Mouse (Mus musculus) lung, adult 18-20 months (tissue): ENCODE measurements at regions not wholly inside any gene's neighbourhood (a gene's known extent, or its start where the extent isn't known, plus 50 kb on each side); places are given as distances from the start of the nearest gene placed in this dataset.

Experiments
- DNase-seq, 2 experiments: peaks; one replicate each; pipeline ENCODE4 v3.0.0; 2022; ENCODE audit warnings: mixed read lengths in 2 of 2

DNA sequence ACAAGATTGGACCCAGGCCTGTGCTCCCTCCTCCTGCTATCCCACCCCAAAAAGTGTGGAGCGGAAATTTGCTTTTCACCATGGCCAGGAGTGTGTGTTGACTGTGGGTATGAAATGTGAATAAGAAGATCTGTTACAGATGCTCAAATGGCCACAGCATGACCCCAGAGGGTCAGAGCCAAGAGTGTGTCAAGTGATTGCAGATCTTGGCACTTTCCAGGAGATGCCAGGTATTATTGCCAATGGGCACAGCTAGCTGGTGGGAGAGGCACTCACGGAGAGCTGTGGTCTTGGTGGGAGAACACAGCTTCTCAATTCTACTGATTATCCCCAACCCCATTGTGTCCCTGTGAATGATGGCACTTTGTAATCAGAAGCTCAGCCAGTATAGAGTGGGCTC, 62.7 kb downstream of the Smim20 start:
- DNase-seq: no peak

DNA sequence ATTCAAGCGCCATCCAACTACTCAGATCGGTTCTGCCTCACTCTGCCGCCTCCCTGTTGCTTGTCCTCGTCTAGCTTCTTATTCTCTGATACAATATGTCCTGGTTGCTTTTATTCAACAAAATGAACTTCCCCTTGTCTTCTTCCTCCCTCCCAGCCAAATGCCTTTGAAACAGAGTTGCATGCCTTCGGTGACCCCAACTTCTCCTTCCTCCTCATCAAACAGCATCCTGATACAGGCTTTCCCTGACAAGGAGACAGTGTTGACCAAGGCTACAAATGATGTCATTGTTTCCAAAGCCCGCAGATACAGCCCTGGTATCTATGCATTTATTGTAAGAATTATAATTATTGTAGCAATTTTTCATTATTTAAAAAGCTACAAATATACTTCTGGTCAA, 69.8 kb downstream of the Smim20 start:
- no peak for DNase-seq

DNA sequence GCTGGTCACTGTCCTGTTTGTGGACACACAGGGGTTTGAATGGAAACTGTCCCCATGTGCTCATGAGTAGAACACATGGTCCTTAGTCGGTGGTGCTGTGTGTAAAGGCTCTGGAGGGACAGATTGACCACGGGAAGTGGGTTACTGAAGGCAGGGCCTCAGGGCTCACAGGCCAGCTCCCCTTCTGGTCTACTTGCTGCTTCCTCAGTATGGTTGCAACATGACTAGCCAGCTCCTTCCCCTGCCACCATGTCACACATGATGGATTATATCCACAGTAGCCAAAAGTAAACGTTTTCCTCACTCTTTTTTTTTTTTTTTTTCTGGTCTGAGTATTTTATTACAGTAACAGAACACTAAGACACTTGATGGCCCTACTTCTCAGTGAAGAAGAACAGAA, 70.9 kb downstream of the Smim20 start:
- no peak for DNase-seq

DNA sequence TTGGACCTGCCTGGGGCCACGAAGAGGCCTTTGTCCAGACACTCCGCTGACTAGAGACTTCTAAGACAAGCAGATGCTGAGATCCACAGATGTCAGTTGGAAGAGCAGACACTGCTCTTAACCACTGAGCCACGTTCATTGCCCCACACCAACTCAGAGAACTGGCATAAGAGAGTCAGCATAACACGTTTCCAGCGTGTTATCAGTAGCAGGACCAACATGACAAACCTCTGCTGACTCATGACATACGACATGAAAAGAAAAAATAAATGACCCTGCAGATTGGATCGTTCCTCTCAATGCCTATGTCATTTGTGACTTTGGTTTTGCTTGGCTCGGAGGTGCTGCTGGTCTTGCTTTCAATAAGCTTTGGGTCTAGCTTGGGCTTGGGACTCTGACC, 78.3 kb downstream of the Smim20 start:
- no peak for DNase-seq

DNA sequence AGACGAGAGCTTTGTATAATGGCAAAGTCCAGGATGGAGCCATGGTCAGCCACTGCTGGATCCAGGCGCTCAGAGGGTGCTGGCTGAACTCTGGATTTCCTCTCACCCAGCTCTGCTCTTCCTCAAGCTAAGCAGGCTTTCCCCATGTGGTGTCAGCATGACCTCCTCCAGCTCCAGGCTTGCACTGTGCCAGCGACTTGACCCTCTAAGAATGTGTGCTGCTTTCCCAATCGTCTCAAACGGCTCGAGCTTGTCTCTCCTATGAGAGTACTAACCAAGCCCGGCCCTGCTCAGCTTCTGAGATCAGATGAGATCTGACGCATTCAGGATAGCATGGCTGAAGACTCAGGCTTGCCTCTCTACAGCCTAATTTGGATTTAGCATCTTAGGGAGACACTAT, 79.1 kb downstream of the Smim20 start:
- DNase-seq: peak; percentile 64 to 77

DNA sequence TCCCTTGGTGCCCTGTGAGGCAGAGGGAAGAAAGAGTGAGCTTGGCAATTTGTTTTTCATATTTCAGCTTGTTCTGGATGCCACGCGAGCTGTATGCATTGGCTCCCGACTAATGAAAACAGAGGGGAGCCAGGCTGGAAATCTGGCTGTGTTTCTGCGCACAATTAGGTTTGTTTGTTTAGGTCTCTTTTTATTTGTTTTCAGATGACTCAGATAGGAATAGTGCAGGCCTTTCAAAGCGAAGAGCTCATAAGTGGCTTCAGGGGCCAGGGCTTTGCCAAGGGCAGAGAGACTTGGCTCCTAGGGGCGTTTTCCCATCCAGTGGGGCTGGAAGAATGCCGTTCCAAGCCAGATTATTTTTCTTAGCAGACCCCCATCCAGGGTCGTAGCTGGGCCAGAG, 79.9 kb downstream of the Smim20 start:
- DNase-seq: peak; percentile 35 to 46

DNA sequence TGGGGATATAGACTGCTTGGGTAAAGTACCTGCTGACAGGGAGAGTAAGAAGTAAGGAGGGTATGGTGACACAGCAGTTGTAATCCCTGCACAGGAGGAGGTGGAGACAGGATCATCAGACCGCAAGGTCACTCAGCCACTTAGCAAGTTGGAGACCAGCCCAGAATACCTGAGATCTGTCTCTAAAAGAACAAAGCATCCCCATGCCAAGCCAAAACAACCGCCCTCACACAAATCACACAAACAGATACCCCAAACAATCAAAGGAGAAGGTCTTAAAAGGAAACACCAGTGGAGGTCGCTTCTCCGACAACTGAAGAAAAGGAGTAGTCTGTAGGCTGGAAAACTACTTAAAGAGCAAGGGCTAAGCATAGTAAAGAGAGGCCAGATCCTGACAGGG, 86.0 kb downstream of the Smim20 start:
- DNase-seq: peak in 1 of 2 experiments; percentile 24

DNA sequence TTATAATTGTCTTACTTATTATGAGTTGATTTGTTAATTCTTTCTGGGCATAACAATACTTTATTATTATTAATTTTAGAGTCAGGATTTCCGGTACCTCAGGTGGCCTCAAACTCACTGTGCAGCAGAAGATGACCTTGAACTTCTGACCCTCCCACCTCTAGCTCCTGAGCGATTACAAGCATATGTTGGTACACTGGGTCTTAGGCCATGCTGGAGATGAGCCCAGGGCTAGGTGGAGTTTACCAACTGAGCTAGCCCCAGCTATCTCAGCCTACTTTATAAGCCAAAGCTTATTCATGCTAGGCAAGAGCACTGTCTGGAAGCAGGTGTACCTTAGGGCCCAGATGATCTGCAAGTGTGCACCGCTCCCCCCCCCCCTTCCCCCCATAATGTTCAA, 87.4 kb downstream of the Smim20 start:
- no peak for DNase-seq

DNA sequence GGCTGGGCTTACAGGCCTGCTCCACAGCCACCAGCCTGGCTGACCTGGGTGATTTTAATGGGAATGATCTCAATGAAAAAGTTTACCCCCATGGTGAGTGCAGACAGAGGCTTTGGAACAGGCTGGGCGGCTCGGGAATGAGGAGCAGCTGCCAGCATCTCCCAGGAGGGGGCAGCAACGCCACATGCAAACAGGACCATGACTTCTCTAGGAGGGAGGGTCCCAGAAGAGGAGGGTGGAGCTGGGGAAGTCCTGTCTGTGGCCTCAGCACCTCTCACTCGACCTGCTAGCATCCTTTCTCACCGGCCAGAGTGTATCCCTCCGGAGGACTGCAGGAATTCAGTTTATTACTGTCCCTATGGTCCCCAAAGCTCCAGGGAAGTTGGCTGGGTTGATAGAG, 88.2 kb downstream of the Smim20 start:
- peak; percentile 69 to 74 for DNase-seq

DNA sequence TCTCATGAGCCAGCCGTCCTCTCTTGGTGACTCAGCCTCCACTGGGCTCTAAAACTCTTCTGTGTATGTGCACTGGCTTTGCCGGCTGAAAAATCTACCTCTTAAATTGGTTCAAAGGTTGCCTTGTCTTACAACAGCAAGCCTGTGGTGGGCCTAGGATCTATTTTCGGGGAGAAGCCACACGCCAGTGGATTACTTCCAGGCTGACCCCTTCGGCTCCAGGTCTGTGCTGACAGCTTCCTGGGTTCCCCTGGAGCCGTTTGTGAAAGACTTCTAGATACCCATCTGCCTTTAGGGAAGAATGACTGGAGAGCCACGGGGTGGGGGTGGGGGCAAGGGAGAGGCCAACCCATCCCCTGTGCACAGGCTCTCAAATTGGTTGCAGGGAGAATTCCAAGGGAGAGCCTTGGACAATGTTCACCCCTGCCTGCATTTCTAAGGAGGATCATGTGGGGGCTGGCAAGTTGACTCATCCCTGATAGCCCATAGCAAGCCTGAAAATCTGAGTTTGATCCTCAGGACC, 90.3 kb downstream of the Smim20 start:
- no peak for DNase-seq

DNA sequence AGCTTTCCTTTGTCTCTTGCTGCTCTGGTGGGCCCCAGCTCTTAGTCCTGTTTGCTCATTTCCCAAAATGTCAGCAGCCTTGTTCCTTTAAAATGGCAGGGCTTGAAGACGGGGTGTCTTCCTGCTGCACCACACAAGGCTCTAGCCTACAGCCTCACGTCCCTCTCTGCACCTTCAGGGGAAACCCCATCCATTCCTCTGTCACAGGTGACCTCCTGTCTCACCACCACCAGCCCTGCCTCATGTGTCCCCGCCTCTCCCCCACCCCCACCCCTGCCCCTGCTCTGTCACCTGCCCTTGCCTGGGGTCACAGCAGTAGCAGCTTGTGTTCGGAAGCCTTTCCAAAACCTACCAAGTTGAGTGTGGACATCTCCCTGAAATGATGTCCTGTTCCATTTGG, 91.3 kb downstream of the Smim20 start:
- no peak for DNase-seq

DNA sequence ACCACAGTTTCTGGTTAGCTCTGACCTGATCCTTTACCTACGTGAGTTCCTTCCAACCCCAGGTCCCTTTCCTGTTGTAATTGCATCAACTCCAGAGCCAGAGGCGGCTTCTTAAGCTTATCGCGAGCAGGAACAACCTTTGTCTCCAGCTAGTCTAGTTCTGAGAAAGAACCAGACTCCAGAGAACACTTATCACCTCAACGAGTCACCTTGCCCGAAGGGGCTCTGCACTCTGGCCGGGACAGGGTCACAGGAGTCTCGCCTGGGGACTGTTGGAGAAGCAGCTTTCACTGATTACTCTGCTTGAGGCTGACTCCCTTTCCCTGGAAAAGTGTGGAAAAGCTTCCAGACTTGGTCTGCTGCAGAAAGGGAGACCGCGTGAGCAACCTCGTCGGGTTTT, 93.0 kb downstream of the Smim20 start:
- no peak for DNase-seq

DNA sequence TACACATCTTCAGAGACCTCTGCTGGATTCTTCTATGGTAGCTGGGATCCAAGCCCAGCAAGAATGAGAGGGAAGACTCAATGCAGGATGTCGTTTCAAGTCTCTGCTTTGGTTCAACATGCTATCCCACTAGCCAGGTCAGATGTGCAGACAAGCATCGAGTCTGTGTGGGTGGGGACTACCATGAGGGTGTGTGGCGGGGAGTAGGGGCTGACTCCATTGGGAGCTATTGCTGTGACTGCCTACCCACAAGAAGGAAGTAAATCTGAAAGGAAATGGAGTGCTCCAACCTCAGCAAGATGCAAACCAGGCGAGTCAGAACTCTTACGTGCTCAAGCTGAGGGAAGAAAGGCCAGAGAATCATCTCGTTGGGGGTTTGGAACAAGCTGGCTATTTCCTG, 94.4 kb downstream of the Smim20 start:
- peak in 1 of 2 experiments; percentile 22 for DNase-seq

DNA sequence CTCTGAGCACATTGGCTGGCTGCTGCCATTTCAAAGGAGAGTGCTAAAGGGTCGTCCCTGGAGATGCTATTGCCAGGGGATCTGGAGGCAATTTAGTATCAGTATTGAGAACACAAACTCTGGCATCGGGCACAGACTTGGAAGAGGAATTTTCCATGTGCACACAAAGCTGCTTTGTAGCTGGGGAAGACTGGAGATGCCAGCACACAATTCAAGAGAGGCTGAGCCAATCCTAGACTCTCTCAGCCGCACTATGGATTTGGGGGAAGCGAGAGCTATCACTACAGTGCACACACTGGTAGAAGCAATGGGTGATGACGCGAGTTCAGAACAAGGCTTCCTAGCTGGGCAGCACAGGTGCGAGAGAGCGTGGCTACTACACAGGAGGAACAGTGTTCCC, 97.0 kb downstream of the Smim20 start:
- DNase-seq: no peak

DNA sequence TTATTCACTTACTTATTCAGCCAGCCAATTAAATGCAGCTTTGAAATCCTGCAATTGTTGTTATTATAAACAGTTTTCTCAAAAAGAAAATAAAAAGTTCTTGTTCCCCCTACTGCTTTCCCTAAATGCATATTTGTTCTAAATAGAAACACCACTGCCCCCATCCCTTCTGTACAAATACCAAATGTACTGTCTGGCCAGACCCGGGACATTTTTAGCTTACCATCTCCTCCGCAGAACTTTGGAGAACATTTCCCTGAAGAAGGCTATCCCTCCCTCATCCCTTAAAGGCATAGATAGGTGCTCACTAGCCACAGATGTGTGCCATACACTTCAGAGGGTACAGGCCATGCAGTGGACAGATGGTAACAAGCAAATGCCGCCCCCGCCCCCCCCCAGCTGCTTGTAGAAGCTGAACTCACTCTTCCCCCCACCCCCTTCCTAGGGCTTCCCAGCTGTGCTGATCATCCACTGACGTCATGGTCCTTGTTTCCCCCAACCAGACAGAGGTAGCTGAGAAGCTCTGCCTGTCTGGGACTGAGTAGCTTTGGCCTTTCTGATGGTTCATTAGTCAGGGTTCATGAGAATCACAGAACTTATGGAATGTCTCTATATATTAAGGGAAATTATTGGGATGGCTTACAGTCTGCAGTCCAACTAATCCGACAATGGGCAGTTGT, 98.9 kb upstream of the Rbpj start:
- no peak for DNase-seq

DNA sequence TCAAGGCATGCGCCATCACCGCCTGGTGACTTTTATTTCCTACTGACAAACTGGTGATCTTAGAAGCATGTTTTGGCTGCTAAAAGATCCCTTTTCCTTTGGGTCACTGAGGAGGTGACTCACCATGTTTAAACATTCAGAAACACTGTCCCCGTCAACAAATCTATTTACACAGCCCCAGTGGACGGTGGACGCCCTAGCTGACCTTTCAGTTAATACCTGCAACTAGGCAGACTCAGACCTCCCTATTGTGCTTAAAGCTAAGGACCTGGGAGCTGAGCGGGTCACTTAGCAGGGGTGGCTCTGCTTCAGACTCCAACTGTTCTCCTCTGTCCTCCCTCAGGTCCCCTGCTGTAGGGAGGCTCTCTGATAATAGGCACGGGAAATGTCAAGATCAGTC, 95.7 kb upstream of the Rbpj start:
- DNase-seq: no peak

DNA sequence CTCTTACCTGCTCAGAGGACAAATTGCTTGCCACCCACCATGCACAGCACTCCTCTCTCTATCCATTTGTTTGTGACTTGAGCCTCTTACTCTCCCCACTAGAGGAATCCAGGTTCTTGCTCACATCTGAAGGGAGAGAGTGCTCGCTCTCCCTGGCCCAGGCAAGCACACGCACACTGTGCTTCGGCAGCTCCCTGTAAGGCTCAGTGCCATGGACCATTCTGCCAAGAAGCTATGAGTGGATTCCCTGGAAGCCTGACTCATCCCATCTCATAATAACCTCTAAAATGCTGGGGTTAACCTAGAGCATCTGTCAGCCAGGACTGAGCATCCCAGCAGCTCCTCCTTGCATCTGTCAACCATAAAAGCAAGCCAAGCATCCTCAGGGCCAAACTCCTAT, 94.3 kb upstream of the Rbpj start:
- DNase-seq: no peak

DNA sequence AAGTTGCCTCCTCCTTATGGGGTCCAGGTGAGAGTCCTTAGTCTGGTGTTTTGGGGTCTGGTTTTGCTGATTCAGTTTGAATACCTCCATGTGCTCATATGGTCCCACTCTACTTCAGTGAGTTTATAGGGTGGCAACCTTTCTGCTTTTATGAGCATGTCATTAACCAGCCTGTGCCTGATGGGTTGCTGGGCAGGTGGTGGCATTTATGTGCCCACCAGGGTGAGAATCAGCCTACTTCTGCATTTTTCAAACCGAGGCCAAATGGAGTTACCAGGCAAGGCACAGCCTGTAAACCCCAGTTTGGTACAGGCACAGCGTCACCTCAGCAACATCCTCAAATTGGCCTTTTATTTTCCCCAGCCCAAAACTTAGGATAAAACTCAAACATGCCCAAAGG, 92.6 kb upstream of the Rbpj start:
- no peak for DNase-seq

DNA sequence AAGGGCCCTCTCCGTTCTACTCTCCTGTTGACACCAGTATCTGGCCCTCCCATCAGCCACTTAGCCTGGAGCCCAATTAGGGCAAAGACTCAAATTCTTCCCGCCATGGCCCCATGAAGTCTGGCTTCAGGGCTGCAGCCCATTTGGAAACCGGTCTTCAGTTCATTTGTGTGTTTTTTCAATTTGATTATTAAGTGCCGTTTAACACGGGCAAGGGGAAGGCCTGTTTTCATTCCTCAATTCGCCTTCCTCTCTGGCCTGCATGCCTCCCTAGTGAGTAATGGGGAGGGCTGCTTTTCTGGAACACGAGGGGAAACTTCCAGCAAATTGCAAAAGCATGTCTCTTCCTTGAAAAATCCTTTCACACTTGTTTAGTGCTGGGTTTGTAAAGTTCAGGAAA, 89.1 kb upstream of the Rbpj start:
- DNase-seq: peak; percentile 30 to 44

DNA sequence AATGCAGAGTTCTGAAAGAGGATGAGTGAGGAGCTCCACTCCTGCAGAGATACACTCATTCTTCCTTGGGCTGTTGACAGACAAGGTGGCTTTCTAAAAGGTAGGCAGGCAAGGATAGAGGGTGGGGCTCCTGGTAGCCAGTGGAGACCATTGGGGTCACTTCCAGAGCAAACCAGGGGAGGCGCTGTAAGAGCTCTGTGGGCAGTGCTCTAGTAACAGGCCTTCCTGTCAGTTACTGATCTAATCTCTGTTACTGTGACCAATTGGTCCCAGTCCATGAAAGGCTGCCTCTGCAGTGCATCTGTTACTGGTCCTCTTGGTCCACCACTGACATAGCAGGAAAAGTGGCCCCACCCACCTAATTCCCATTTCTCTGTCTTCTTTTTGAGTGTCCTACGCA, 88.3 kb upstream of the Rbpj start:
- DNase-seq: no peak

DNA sequence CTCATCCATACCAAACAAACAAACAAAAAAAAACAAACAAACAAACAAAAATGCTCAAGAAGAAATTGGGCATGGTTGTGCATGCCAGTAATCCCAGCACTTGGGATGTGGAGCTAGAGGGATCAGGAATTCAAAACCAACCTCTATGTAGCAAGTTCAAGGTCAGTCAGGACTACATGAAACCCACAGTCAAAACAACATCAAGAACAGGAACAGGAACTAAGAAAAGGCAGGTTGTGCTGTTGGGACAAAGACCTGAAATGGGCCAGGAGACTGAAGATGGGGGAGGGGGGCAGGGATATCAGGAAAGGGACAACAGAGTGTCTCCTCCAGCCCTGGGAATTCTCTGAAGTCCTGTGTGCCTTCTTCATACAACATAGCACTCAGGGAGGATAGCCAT, 87.8 kb upstream of the Rbpj start:
- no peak for DNase-seq

DNA sequence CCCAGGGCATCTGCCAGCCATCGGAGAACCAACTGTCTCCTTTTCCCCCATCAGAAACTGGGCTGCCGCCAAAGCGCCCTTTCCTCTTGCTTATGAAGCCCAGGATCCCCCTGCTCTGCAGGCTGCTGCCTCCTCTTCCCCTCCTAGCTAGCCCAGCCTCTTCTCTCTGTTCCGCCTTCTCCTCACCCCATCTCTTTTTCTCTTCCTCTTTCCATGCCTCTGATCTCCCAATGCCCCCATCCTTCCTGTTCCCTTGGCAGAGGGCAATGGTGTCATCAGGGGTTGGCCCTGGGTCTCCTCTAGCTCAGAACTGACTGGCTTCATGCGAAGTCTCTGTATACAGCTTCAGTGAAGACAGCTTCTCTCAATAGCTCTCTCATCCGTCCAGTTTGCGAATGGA, 87.4 kb upstream of the Rbpj start:
- peak; percentile 35 to 43 for DNase-seq

DNA sequence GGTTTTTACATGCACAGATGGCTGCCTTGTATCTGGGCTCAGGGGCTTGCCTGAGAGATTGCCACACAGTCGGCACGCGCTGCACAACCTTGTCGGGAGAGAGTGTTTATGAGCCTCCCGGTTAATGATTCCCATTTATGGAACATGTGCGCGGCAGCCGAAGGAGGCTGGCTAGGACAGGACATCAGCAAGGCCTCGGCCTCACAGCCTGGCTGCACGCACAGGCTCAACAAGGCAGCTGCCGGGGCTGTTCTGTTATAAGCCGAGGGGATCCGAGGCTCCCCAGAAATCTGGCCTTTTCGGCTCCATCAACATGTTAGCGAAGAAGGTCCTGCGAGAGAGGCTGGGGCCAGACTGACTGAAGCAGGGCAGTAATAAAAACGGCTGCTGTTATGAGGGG, 86.3 kb upstream of the Rbpj start:
- no peak for DNase-seq

DNA sequence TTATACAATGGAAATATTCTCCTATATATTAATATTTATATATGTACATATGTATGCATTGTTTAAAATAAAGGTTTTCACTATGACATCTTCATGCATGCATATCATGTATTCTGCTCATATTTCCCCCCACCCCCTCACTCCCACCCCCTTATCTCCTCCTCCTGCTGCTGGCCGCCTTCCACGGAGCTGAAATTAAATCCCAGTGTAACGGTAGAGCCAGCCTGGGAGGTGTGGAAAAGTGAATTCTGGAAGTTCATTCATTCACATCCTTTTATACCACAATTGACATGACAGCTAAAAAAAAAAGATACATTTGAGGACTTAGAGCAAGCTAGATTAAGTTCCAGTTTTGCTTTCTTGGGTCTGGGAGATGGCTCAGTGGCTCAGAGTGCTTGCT, 85.7 kb upstream of the Rbpj start:
- no peak for DNase-seq

DNA sequence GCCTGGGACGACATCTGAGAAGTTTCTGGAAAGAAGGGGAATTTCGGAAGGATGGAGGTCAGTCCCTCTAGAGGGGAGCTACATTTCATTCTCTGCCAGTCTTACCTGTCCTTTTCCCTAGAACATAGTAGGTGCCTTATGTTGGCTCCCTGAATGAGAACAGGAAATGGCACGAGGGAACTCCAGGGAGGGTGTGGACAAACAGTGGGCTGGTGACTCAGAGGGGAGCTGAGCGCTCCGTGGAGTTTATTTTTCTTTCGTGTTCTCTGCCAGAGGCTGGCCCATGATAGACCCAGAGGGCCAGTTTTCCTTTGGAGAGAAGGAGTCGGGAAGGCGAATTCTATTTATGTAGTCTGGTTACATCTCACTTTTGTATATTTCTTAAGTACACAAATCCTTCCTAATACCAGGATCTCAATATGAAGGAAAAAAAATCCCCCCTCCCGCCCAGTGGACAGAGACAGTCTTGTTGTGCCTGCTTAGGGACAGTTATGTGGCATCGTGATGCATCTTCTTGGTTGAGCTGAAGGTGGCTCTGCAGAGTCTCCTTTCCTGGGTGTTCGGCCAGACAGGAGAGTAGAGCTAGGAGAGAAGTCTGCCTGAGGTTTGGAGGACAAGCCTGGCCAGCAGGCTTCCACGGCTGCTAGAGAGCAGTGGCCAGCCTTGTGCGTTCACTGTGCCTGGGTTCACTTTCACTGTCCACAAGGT, 84.3 kb upstream of the Rbpj start:
- DNase-seq: peak; percentile 24 to 32
